Mouse (Mus musculus): ENCODE results near the gene Grk3. TPM values are rescaled to one million over a fixed set of nuclear protein-coding genes. Genes with fewer than 3 reads are reported as not detected.

Gene Grk3
- total RNA-seq, 2 experiments from 2014 or later, result 9.1 to 17.6 TPM

DNA sequence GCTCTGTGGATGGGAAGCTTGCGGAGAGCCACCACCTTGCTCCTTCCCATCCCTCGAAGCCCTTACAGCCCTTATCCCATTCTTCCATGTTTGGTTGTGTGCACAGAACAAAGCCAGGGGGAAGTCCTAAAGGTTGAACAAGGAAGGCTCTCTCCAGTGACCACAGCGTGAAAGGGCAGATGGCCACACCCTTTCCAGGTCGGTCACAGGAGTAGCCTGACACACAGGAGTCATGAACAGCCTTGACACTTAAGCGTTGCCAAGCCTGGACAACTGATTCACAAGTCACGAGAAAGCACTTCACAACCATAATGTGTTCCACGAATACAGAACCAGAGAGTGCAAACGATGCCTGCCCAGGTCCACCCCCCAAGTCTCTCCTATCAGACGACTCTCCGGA lies 3.7 kb downstream of the Grk3 start:
- DNase-seq, result no peak
- intact Hi-C loops (cut with DNase I), result no loop called here

DNA sequence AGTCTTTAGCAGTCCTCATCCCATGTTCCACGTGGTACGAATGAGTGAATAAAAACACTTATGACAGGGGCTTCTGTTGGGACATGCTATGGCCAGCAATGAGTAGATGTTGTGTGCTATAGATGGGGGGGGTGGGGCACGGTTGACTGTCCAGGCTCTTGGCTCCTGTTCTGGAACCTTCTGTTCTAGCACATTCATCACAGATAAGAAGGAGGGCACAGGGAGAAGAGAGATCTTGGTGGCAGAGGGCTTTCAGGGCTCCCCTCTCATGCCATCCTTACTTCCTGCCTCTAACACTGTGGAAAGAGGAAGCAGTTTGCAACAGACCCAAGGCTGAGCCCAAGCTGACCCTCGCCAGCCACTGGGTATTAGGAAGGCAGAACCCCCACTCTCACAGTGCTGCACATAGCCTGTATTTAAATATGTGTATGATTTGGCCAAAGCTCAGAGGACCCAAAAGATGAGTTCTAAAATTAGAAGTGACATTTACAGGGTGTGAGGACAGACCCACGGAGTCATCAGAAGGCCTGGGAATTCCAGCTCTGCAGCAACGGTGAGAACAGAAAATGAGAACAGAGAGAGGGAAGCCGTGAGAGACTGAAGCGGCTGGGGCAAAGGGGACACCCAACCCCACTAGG lies 6.3 kb downstream of the Grk3 start:
- peak in 1 of 2 experiments; percentile 33 for DNase-seq
- intact Hi-C loops (cut with DNase I), result no loop called here

DNA sequence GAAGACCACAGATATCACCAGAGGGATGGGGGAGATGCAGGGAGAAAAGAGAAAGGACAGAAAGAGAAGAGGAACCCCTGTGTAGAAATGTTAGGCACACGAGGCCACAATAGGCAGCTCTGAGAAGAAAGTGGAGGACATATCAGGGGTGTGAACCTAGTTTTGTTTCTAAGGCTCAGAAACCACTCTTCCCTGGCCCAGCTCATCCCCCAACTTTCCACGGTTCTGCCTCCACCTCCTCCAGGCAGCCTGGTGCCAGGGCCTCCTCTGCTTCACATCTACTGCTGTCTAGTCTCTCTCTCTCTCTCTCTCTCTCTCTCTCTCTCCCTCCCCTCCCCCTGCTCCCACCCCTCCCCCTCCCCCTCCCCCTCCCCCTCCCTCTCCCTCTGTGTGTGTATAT lies 7.1 kb downstream of the Grk3 start:
- intact Hi-C loops (cut with DNase I), result no loop called here
- no peak for DNase-seq

DNA sequence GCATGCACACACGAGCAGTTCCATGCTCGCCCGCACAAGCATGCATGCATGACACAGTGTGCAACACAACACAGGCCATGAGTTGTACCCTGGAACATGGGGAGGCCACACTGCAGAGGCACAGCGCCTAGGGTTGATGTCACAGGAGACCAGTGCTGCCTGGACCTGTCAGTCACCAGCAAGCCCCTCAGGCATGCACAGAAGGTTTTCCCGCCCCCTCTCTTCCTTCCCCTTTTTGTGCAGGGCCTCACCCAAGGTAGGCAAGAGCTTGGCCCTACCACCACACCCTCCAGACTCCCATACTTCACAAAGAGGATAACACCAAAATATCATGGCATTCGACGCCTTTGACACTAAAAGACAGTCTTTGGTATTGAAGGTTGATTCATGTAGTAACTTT lies 8.6 kb downstream of the Grk3 start:
- intact Hi-C loops (cut with DNase I), result no loop called here
- no peak for DNase-seq

DNA sequence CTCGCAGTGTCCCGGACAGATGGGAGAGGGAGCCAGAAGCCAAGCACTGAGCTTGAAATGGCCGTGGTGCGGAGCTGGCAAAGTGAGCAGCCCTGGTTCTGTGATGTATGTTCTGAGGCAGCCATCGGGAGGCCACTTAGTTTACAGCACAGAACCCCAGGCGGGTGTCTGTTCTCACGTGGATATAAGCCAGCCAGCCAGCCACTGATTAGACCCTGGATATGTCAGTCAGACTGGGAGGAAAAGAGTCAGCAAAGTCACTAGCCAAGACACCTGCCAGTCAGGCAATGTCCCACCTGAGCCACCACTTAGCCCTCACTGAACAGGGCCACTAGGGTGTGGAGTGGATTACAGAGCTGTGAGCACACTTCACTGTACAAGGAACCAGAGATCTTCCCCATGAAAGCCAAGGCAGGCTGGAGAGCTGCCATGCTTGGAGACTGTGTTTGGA lies 9.6 kb downstream of the Grk3 start:
- peak; percentile 23 to 38 for DNase-seq
- intact Hi-C loops (cut with DNase I), result no loop called here

DNA sequence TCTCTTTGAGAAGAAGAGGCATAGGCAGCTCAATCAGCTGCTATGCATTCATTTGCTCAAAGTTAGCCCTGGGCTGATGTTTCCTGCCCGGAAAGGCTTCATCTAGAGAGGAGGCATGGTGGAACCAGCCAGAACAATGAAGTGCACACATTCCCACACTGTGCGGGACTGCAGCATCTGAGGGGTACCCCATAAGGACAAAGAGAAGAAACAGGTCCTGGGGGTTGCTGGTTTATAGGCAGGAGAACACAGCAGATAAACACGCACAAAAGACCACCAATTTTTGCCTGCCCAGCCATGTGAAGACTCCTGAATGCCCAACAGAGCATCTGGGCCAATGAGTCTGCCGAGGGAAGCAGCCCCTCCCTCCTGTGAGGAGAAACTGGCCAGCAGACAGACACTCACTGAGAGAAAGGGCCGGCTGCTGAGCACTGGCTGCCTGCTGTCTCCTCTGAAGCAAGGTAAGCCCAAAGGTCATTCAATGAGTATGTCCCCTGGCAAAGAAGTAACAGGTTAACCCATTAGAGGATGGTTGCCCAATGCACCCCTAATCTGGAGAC lies 12.7 kb downstream of the Grk3 start:
- intact Hi-C loops (cut with DNase I), result no loop called here
- DNase-seq, result no peak

DNA sequence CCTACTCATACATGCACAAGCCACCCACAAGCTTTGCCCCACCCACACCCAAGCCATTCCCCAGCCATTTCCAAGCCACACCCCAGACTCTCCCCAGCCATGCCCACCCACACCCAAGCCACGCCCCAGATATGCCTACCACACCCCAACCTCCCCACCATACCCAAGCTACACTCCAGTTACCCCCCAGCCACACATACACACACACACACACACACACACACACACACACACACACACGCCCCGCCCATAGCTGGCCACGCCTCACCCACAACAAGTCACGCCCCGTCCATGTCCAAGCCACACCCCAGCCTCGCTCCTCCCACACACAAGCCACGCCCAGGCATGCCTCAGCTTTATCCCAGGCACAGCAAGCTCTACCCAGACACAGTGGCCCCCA lies 16.4 kb downstream of the Grk3 start:
- intact Hi-C loops (cut with DNase I), result no loop called here
- DNase-seq, result no peak

DNA sequence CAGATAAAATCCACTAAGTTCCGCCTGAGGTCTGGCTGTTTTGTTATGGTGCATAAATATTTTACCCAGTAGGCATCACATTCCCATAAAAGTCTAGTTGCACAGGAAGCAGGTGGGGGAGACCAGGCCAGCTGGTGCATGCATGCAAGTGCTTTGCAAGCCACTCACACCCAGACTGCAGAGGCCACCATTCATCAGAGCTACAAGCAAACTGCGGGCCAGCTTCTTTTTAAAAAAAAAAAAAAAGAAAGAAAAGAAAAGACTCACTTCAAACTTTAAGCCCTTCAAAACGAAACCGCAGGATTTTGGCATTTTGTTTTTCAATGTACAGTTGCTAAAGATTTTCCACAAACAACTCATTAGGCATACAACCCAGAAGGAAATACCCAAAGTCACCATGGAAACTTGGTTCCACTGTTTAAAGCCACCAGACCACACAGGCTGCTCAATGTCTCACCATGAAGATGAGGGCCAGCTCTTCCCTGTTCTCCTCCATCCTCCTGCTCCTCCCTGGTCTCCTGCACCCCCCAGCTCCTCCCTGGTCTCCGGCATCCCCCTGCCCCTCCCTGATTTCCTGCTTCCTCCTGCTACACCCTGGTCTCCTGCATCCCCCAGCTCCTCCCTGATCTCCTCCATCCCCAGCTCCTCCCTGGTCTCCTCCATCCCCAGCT lies 17.9 kb downstream of the Grk3 start:
- DNase-seq, result no peak
- intact Hi-C loops (cut with DNase I), result no loop called here

DNA sequence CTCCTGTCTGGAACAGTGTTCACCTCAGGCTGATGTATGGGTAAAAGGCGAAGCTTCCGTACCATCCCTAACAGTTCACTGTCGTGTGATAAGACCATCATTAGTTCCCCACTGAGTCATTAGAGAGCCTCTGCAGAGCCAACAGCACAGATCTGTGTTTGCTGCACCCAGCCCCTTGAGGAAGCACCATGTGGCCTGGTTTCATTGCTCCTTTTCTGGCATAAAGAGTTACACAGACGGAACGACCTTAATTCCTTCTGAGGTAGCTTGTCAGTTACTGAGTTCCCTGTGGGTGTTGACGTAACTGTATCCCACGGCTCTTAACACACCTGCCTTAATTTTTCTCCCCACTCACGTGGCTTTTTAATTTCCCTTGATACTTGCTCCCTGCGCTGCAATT lies 24.3 kb downstream of the Grk3 start:
- intact Hi-C loops (cut with DNase I), result no loop called here
- DNase-seq, result no peak

DNA sequence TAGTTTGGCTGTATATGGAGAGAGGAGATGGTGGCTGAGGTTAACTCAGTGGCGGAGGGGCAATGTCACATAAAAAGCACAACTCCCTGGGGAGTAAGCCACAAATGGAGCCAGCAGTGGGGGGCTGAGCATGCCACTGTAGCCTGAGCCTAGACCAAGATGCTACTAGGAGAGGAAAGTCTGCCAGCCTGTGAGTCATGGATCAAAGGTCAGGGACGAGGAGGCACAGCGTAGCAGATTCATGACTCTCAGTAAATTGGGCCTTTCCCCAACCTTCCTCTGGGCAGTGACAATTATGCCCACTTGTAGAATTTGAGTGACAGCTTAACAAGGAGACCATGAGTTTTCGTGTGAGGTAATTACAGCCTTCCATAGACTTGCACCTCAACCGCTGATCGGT lies 33.7 kb downstream of the Grk3 start:
- intact Hi-C loops (cut with DNase I), result no loop called here
- DNase-seq, result no peak

DNA sequence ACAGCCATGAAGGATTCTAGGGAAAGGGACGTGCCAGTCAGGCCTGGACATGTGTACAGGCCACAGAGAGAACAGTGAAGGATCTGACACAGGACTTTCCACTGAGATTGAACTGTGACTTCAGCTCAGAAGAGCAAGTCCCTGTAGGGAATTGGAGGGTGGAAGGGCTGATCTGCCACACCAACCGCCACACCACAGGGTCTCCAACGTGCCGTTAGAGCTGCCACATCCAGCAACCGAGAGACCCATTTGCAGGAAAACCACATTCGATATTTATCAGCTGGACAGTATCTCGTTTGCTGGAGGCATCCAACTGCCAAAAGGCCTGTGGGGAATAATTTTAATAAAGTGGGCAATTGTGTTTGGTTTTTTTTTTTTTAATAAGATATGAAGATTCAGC lies 35.9 kb downstream of the Grk3 start:
- intact Hi-C loops (cut with DNase I), result no loop called here
- no peak for DNase-seq

DNA sequence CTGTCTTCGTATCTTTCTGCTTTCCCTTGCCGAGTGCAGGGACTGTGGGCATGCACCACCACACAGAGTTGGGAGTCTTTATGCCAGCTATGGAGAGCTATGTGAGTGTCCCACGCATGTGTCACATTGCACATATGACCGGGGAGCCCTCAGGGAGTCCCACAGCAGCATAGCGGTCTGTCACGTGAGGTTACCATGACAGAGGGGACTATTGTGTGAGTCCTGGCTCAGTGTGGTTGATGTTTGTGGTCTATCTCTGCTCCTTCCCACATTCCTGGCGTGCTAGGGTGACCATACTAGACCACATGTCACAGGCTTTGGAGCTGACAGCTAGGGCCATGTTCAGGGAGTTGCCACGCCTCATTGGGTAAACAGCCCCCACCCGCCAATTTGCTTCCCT lies 36.4 kb downstream of the Grk3 start:
- intact Hi-C loops (cut with DNase I), result no loop called here
- no peak for DNase-seq

DNA sequence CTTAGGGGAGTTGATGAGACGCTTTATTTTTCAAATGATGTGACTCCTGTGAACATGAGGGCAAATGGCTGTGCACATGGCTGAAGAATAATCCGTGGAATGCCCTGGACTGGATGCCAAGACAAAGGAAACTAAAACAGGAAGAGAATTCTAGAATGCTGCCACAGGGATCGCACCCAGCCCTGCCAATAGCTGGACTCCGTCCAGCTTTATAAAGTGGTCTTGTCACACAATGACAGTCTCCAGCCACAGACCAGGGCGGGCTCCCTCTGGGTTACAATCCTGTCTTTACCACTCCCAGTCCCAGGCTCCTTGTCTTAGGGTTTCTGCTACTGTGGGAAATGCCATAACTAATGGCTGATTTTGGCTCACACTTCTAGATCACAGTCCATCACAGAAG lies 38.5 kb downstream of the Grk3 start:
- intact Hi-C loops (cut with DNase I), result no loop called here

DNA sequence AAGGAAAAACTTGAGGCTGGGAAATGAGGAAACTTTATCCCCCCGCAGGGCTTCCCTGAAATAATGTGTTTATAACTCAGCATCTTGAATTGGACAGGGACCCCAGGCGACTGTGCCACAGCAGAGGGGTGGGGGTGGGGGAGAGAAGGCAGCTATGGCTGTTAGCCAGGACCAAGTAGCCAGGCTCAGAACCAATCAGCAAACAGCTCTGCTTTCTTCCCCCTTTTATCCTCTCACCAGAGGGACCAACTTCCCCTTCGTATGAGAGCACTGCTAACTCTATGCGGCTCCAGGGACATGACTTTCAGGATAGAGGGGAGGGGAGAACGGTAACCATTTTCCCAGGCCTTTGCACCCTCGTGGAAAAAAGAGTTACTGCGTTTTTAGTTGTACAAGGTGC lies 42.0 kb downstream of the Grk3 start:
- DNase-seq, result no peak
- intact Hi-C loops (cut with DNase I), result no loop called here

More for the DNA sequence above, 38.5 kb downstream of the Grk3 start:
- peak; percentile 62 to 66 for DNase-seq

DNA sequence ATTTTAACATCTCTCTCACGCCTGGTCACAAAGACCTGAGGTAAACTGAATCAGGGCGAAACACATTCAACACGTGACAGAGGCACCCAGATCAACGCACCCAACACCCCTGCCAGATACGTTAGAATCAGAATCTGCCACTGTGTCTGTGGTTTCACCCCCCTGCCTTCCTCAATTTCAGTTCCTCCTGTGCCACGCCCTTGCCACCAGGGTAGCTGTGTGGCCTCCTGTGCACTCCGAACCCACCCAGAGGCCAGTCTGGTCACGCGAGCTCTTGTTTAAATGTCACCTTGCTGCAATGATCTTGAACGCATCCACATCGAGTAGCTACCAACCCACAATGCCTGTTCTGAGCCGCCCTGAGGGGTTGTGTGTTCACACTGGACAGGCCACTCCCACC lies 43.3 kb downstream of the Grk3 start:
- intact Hi-C loops (cut with DNase I), result no loop called here
- DNase-seq, result no peak

DNA sequence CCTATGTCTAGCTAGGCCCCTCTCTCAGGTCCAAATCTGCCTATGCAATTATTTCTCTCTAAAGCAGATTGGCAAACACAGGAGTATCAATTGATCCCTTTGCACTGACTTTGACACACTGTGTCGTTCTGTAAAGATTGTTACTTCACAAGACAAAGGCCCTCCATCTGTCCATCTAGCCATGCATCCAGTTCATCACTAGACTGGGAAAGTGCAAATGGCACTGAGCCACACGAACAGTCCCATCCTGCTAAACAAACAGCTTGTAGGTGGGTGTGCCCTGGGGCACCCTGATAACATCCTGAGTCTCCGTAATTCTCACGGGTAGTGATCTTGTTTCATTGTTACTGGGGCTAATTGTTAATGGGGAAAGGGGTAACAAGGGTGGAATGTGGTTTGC lies 52.1 kb downstream of the Grk3 start:
- intact Hi-C loops (cut with DNase I), result no loop called here

DNA sequence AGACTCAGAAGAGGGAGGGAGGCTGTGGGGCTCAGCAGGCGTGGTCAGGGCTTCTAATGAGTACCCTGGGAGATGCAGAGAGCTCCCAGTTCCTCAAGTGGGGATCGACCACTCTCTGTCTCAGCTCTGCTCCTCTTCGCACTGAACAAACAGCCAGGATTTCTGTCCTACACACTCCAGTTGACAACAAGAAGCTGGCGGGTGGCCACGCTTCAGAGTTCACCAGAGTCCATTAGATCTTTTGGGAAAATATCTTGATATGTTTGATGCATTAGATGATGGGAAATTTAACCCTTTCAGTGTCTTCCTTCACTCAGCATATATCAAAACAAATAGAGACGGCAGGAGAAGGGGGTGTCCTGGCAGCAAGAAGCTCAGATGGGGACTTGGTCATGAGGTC lies 53.4 kb downstream of the Grk3 start:
- intact Hi-C loops (cut with DNase I), result no loop called here
- no peak for DNase-seq

More for the DNA sequence above, 52.1 kb downstream of the Grk3 start:
- no peak for DNase-seq

DNA sequence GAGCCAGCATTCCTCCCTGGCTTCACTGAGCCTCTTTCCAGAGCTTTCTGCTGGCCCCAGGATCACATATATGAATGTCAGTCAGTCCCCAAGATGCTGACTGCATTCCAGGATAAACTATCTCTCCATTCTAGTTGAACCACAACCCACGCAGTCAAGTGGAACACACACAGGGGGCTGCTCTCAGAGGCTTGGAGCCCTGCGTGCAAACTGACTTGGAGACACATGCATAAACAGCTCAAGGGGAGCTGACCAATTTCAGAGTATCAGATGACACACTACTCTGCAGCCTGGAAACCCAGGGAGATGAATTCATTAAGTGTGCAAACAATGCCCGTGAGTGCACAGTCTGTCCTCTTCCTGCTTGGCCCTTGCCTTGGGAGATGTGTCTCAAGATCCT lies 54.7 kb downstream of the Grk3 start:
- intact Hi-C loops (cut with DNase I), result no loop called here
- DNase-seq, result peak; percentile 22 to 27

DNA sequence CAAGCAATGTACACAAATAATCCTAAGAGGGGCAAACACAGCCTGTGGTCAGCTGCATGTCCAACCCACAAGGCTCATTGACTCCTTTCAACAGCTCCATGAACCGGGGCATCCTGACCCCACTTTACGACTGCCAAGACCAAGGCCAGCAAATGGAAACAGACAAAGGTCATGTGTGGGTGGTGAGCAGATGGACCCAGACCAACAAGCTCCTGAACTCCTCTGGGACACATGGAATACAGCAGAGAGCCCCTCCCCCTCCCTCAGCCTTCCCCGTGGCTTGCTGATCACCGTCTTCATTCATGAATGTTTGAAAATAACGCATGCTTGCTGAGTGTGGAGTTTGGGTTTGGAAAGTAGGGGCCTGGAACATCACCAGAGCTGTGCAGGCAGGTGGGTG lies 57.3 kb downstream of the Grk3 start:
- intact Hi-C loops (cut with DNase I), result no loop called here
- DNase-seq, result no peak

DNA sequence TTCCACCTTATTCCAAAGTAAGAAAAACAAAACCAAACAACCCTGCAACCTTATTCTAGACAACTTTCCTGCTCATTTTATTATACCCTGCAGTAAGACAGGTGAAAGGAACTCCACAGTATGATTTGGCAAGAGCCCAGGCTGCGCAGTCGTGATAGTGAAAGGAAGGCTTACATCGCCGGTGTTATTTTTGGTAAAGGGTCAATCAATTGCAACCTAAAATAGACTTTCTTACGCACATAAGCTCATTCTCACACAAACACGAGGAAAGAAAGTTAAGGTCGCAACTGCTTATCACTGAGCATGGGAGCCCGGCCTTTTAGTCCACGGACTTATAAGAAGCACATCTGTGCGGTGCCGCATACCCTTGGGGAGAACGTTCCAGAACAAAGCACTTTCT lies 58.8 kb downstream of the Grk3 start:
- intact Hi-C loops (cut with DNase I), result no loop called here
- DNase-seq, result peak; percentile 24 to 37

DNA sequence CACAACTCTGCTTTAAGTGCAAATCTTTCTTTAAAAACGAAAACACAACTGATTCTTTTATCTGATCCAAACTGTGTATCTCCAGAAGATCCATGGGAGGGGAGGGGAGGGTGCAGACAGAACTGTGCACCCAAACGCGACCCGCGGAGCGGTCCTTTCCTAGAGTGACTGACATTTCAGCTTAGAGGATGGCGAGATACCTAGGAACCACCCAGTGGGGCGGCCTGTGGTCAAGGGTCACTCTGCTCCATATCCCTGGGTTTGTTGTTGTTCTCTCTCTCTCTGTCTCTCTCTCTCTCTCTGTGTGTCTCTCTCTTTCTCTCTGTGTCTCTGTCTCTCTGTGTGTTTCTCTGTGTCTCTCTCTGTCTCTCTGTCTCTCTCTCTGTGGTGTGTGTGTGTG lies 59.2 kb downstream of the Grk3 start:
- intact Hi-C loops (cut with DNase I), result no loop called here
- DNase-seq, result no peak

DNA sequence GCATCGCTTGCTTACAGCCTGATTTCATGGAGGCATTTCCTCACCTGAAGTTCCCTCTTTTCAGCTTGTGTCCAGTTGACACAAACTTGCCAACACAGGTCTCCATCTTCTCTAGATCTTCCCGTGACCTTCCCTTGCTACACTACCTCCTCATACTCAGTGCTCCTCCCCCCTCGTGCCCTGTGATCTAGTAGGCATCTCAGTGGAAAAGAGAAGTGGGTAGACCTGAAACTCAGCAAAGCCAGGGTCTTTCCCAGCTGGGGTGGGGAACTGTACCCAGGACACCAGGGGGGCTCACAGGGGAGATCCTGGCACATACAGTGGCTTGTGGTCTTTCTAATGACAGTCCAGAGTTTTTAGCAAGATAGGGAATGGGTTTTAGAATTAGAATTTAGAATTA lies 64.7 kb downstream of the Grk3 start:
- intact Hi-C loops (cut with DNase I), result no loop called here
- DNase-seq, result no peak

Measured in heart, postnatal 10 days (tissue).